Mouse (Mus musculus): ENCODE results near the gene Capn8. TPM values are rescaled to one million over a fixed set of nuclear protein-coding genes. Genes with fewer than 3 reads are reported as not detected.
A peak's percentile ranks its signal among the peaks of the same experiment; 100 is the strongest.

The Capn8 gene
- total RNA-seq, 2 experiments from 2014 or later: not detected

DNA sequence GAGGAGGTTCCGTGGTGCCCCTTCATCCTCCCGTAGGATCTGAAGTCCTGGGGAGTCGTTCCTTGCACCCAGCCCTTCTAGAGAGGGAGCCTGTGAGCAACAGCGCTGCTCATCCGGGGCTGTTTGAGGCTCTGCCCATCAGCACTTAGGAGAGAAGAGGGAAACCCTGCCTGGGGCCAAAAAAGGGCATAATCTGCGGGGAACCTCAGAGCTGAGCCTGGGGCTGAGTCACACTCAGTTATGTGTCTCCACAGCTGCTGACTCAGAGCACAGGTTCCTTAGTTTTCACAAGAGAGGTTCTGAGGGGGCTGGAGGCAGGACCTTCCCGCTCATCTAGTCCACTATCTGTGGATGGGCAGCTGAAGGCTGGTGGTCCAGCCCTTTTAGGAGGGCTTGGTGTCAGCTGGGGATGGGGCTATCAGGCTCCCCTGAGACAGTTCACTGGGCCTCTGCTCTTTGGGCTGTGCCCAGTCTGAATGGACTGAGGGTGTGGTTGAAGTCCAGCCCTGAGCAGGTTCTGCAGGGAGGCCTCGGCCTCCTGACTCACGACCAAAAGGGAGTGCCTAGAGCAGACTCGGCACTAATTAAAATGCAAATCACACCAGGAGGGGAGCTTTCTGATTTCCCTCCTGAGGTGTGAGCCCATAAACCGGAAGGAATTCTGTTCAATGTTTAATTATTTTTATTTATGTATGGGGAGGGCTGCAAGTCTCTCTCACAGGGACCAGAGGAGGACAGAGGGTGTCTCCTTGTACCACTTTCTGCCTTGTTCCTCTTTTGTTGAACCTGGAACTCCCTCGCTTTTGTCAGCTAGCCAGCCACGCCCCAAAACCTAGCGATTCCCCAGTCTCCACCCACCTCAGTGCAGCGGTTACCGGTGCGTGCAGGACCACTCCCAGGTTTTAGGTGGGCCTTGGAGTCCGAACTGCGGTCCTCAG is 36.6 kb upstream of the Capn8 start:
- Histone ChIP-seq H3K4me3 (no peak overlapping the region), H3K27ac (no peak overlapping the region)
- TF ChIP-seq CTCF (conservative IDR thresholded peaks at IDR 0.05): no peak
- DNase-seq (ENCODE audit: low spot score in 2 of 2): no peak

DNA sequence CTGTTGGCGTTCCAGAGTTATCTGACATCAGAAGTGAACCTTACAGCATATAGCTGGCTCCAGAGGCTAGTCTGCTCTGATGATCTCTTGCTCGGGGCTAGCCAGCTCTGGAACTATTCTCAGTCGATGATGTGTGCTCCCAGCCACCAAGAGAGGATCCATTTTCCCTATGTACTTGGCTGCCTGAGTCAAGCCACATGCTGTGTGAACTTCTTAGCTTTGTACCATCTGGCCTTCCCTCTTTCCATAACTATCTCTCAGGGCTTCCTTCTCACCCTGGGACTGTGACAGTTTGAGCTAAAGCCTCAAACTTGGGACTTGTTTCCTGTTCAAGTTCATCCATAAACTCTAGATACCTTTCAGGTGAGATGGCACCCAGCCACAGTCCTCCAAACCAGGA is 31.2 kb upstream of the Capn8 start:
- DNase-seq (ENCODE audit: low spot score in 2 of 2): no peak
- no peak for TF ChIP-seq CTCF (conservative IDR thresholded peaks at IDR 0.05)
- Histone ChIP-seq H3K4me3 (no peak overlapping the region), H3K27ac (no peak overlapping the region)

DNA sequence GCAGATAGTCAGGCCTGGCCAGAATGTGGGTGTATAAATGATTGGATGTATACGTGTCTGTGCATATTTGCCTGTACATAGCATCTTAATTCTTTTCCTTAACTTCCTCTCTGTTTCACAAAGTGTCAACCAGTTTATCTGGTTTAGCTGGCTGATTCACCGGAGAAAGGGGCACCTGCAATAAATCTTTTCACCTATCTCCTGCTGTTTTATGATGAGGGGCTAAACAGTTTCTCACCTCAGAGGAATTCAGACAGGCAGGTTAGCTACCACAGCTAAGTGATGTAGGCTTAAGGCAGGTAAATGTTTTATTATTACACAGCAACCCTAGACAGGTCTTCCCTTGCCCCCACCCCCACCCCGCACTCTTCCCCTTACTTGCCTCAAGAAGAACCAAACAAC is 29.7 kb upstream of the Capn8 start:
- TF ChIP-seq CTCF (conservative IDR thresholded peaks at IDR 0.05): no peak
- no peak overlapping the region for H3K27ac ChIP-seq
- no peak overlapping the region for H3K4me3 ChIP-seq
- DNase-seq (ENCODE audit: low spot score in 2 of 2): no peak

DNA sequence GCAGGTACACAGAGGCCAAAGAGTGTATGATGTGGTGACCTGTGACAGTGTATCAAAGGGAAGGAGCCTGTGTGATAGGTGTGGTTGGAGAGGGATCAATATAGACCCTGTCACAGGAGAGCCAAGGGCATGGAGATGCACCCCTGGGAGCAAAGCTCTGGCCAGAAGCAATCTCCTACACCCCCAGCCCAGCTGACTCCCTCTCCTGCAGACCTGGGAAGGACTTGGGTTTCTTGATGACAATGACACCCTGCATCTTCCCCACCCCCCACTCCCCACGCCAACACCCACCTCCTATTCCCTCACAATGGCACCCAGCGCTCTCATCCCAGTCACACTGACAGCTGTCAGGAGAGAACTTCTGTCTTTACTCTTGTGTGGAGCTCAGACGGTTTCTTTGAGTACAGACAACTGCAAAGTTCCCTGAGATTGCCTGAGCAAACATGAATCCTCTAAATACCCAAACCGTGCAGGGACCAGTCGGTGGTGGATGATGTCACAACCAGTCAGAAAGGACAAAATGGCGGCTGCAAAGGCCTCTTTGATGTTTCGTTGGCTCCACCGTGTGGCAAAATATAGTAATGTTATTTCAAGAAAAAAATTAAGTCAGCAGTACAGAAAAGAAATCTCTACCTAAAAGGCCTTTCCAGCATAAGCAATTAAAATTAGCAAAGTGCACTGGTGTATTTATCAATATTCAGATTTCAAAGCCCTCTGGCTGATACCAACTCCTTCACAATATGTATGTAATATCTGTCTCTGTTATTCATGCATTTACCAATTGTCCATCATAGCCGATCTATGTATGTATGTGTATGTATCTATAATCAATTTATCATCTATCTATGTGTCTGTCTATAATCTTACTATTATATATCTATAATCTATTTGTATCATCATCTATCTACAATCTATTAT is 25.5 kb upstream of the Capn8 start:
- H3K27ac ChIP-seq: peak overlapping the region; percentile 91
- TF ChIP-seq CTCF (conservative IDR thresholded peaks at IDR 0.05): peak; percentile 85
- DNase-seq (ENCODE audit: low spot score in 2 of 2): peak; percentile 80 to 90
- H3K4me3 ChIP-seq: peak overlapping the region; percentile 53

DNA sequence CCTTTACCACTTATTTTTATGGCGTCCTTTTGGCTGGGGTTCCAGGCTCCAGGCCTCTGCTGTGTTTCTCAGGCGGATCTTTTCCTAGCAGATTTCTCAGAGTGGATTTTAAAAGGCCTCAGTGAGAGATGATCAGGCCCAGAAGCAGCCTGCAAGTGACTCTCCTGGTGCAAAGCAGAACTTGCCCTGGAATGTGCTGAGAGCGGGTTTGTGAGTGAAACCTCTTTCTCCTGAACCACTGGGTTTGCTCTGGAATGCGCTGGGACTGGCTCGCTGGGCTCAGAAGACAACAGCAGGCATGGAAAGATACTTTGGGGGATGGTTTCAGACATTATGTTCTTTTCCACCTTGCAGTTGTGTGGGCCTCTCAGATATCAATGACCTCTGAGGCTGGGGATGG is 22.7 kb upstream of the Capn8 start:
- no peak for DNase-seq (ENCODE audit: low spot score in 2 of 2)
- no peak for TF ChIP-seq CTCF (conservative IDR thresholded peaks at IDR 0.05)
- H3K4me3 ChIP-seq: no peak overlapping the region

DNA sequence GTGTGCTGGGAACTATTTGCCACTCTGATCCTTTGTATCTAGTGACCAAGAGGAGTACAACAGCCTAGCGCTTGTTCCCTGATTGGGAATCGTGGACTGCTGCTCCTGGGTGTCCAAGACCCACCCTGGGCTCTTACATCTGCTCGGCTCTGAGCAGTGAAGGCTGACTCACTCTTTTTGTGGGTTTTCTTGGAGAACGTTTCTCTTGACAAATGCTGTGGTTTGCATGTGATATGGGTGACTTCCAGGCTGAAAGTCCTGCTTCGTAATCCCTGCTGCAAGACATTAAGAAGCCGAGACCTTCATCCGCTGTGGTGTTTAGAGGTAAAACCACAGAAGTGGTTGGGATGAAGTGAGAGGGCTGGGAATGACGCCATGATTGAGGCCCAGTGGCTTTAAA is 21.7 kb upstream of the Capn8 start:
- no peak for TF ChIP-seq CTCF (conservative IDR thresholded peaks at IDR 0.05)
- no peak overlapping the region for H3K4me3 ChIP-seq
- no peak overlapping the region for H3K27ac ChIP-seq
- DNase-seq (ENCODE audit: low spot score in 2 of 2): no peak

More for the DNA sequence above, 22.7 kb upstream of the Capn8 start:
- H3K27ac ChIP-seq: no peak overlapping the region

DNA sequence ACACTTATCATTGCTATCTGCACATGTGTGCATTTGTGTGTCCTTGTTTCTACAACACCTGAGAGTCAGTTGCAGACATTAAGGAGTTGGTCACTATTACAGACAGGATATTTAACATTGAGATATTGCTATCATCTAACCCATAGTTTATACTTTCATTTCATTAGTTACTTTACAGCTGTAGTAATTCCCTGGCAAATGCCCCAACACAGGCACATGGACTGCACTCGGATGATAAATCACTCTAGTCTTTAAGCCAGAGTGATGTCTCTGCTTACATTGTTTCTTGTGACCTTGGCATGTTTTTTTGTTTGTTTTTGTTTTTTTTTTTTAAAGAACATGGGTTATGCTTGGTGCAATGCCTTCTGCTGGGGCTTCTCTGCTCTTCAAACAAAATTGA is 20.9 kb upstream of the Capn8 start:
- H3K27ac ChIP-seq: no peak overlapping the region

DNA sequence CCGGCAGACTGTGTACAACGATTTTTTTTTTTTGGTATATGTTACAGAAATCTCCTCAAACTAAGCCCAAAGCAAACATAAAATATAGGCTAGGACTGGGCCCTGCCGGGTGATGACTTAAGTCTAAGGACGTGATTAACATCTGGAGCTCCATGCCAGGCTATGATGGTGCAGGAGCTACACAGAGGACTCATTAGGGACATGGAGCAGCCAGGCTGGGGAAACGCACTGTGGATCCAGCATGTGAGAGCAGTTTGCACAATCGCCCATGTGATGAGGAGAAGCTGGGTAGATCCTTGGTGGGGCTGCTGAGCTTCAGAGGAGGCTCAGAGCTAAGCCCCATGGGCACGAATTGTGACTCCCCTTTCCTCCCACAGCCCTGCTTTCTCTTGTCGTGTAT is 14.0 kb upstream of the Capn8 start:
- H3K27ac ChIP-seq: no peak overlapping the region
- H3K4me3 ChIP-seq: no peak overlapping the region
- TF ChIP-seq CTCF (conservative IDR thresholded peaks at IDR 0.05): no peak
- no peak for DNase-seq (ENCODE audit: low spot score in 2 of 2)

More for the DNA sequence above, 20.9 kb upstream of the Capn8 start:
- TF ChIP-seq CTCF (conservative IDR thresholded peaks at IDR 0.05): no peak
- H3K4me3 ChIP-seq: no peak overlapping the region
- DNase-seq (ENCODE audit: low spot score in 2 of 2): no peak

DNA sequence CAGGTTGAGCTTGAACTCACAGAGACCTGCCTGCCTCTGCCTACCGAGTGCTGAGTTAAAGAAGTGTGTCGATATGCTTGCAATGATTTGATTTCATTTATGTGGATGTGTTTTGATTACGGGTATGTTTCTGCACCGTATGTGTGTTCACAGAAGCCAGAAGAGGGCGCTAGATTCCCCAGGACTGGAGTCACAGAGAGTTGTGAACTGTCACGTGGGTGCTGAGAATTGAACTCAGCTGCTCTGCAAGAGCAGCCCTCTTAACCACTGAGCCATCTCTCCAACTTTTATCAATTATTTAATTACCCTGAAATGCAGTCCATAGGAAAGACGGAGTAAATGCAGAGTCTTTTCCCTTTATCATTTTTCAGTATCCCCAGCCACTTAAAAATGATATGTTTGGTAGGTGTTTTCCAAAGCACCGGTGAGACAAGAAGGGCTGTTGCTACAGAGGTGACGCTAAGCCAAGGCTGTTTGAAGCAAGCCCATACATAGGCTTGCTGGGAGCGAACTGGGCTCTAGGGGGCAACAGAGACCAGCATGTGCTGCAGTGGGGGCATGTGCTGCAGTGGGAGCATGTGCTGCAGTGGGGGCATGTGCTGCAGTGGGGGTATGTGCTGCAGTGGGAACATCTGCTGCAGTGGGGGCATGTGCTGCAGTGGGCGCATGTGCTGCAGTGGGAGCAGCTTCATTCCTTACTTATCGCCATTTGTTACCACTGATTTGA is 11.0 kb upstream of the Capn8 start:
- no peak overlapping the region for H3K27ac ChIP-seq
- H3K4me3 ChIP-seq: no peak overlapping the region
- peak; percentile 80 for TF ChIP-seq CTCF (conservative IDR thresholded peaks at IDR 0.05)
- DNase-seq (ENCODE audit: low spot score in 2 of 2): peak; percentile 35 to 65

DNA sequence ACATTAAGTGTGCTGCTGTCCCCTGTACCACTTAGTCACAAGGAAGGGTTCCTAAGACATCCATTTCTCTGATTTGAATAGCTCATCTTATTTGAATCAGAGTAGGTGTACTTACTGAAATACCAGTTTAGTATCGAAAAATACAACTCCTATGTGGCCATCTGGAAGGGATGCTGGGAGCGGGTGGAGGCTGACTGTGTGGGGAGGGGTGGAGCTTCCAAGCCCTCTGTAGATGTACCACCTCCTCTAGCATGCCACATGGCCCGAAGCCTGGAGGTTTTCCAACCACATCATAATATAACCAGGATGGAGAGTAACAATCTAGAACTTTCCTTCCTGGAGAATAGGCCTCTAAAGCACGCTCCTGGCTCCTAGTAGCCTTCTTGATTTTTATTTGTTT is 6.5 kb upstream of the Capn8 start:
- DNase-seq (ENCODE audit: low spot score in 2 of 2): peak; percentile 27 to 47
- TF ChIP-seq CTCF (conservative IDR thresholded peaks at IDR 0.05): no peak
- no peak overlapping the region for H3K4me3 ChIP-seq
- no peak overlapping the region for H3K27ac ChIP-seq

DNA sequence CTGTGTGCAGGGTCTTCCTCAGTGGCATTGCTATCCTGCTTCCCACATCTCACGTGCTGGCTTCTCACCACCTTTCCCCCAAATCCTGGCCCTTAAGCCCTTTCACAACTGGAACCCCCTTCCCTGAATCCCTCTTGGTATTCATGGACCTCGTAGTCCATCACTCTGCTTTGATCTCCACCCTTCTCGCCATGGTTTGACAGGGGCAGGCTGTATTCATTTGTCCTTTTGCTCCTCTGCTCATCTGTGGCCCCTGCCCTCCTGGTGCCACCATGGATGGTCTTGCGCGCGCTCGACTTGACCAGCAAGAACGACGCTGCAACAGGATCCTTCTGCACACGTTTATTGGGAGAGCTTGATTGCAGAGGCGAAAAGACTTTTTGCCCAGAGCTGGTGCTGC is 5.3 kb upstream of the Capn8 start:
- no peak for DNase-seq (ENCODE audit: low spot score in 2 of 2)
- no peak overlapping the region for H3K4me3 ChIP-seq
- TF ChIP-seq CTCF (conservative IDR thresholded peaks at IDR 0.05): no peak
- no peak overlapping the region for H3K27ac ChIP-seq

DNA sequence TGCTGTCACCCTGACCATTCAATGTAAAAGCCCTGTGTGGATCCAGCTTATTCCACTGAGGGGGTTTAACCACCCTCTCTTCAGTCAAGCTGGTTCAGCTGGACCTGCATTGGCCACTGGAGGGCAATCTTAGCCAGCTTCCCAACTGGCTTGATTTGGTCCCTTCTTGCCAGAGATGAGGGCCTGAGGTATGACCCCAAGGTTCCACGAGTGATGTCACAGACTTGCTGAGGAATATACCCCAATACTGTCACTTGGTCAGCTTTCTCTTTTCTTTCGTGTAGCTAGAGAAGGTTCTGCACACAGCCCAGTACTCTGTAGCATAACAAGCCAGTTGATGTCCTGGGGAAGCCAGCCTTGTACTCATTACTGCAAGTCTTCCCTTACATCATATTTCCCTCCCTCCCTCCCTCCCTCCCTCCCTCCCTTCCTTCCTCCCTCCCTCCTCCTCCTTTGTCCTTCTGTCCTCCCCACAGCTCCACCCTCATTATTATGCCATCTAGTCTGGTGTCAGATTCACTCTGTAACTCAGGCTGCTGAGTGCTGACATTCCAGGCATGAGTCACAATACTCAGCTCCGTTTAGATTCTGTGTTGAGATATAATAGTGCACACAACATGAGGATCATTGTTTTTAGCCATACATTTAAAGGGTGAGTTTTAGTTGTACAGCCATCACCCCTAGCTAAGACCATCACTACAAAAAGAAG is 4.3 kb upstream of the Capn8 start:
- no peak overlapping the region for H3K4me3 ChIP-seq
- no peak overlapping the region for H3K27ac ChIP-seq
- peak; percentile 39 to 62 for DNase-seq (ENCODE audit: low spot score in 2 of 2)
- TF ChIP-seq CTCF (conservative IDR thresholded peaks at IDR 0.05): peak; percentile 91
